ENCODE assay signal across 26 mouse cellular contexts in genomic region chr11:102837385-102837784, GRCm38 (mm10). TPM values are rescaled to one million over a fixed set of nuclear protein-coding genes. Genes with fewer than 3 reads are reported as not detected.
DNase-seq lines count a peak whose midpoint lies in the region; ATAC-seq and TF ChIP-seq lines count a peak whose summit lies in the region.
"Had no signal": no experiment of that assay in that cellular context is flagged by ENCODE, and none has a peak within 500 bp of the region (broad histone marks: within the 10 kb centered on the region; RNA-seq: fewer than 3 reads in every experiment).

No protein-coding gene starts in this region.

- in situ Hi-C loops in CH12.LX (cut with MboI; ENCODE audit: low pct_ligation_motif_present, low pct_unique_long_range_greater_than_20kb, low sequenced_read_pairs) = no loop called here

- no peaks in the 10 kb centered on the region for H3K4me1 ChIP-seq in heart, adult 2 months (ENCODE audit: control insufficient read depth, insufficient read depth, low read length)
- H3K4me1 ChIP-seq in heart, embryonic 12.5 days (replicated peaks) = no peaks in the 10 kb centered on the region
- 0 out of 2 replicates have a peak, but pooled peaks cover 3% of the 10 kb centered on the region for H3K4me1 ChIP-seq in hindbrain, embryonic 13.5 days (replicated peaks)
- no peaks in the 10 kb centered on the region for H3K4me1 ChIP-seq in hindbrain, embryonic 10.5 days (replicated peaks)
- H3K4me1 ChIP-seq in lung, postnatal 0 days (ENCODE audit: insufficient read depth, low read depth, low read length) = no peaks in the 10 kb centered on the region
- peaks cover 0 to 19% of the 10 kb centered on the region in 2 experiments; a peak in 2 of 4 replicates for H3K4me1 ChIP-seq in CH12.LX (ENCODE audit: control insufficient read depth in 1 of 2, insufficient read depth in 2 of 2)
- H3K4me1 ChIP-seq: forebrain, embryonic 10.5 days; hindbrain, embryonic 15.5 days had no signal

- H3K4me3 ChIP-seq in heart, adult 2 months = no peak overlapping the region
- H3K4me3 ChIP-seq in heart, embryonic 12.5 days = no peak overlapping the region
- H3K4me3 ChIP-seq in hindbrain, embryonic 13.5 days = no peak overlapping the region
- no peak overlapping the region for H3K4me3 ChIP-seq in hindbrain, embryonic 10.5 days
- H3K4me3 ChIP-seq in lung, postnatal 0 days (ENCODE audit: low read depth, low read length) = no peak overlapping the region
- H3K4me3 ChIP-seq in CH12.LX (replicated peaks in 1 of 3; ENCODE audit: low read depth in 2 of 3, low read length in 2 of 3, poor library complexity in 1 of 3) = no peak overlapping the region
- H3K4me3 ChIP-seq: embryonic facial prominence, embryonic 15.5 days; erythroblast, embryonic 14.5 days; forebrain, embryonic 10.5 days; hindbrain, embryonic 15.5 days had no signal

- WGBS in heart, adult 2 months = 88% methylated on average over 1 of the region's 1 CpGs
- WGBS in heart, embryonic 12.5 days = 97% methylated on average over 1 of the region's 1 CpGs
- WGBS in hindbrain, embryonic 13.5 days = 96% methylated on average over 1 of the region's 1 CpGs
- WGBS in hindbrain, embryonic 10.5 days = 88% methylated on average over 1 of the region's 1 CpGs
- 88% methylated on average over 1 of the region's 1 CpGs for WGBS in lung, postnatal 0 days

- H3K9me3 ChIP-seq in heart, embryonic 12.5 days (replicated peaks) = no peaks in the 10 kb centered on the region
- H3K9me3 ChIP-seq in hindbrain, embryonic 13.5 days = no peaks in the 10 kb centered on the region
- no peaks in the 10 kb centered on the region for H3K9me3 ChIP-seq in hindbrain, embryonic 10.5 days
- H3K9me3 ChIP-seq in lung, postnatal 0 days (ENCODE audit: low read length) = no peaks in the 10 kb centered on the region
- H3K9me3 ChIP-seq in CH12.LX (replicated peaks; ENCODE audit: low read length) = no peaks in the 10 kb centered on the region
- H3K9me3 ChIP-seq: embryonic facial prominence, embryonic 15.5 days; forebrain, embryonic 10.5 days; hindbrain, embryonic 15.5 days had no signal

- H3K4me2 ChIP-seq in heart, embryonic 12.5 days = no peak overlapping the region
- H3K4me2 ChIP-seq in hindbrain, embryonic 13.5 days = no peak overlapping the region
- H3K4me2 ChIP-seq in lung, postnatal 0 days (replicated peaks; ENCODE audit: low read depth, low read length) = peak overlapping the region; percentile 12; the same call in 1 of the 2 replicates
- H3K4me2 ChIP-seq in CH12.LX (ENCODE audit: insufficient read depth, low read depth, poor library complexity, severe bottlenecking) = no peak overlapping the region
- H3K4me2 ChIP-seq: embryonic facial prominence, embryonic 15.5 days; hindbrain, embryonic 15.5 days had no signal

- peak overlapping the region; percentile 64 for H3K27ac ChIP-seq in heart, adult 2 months
- H3K27ac ChIP-seq in heart, embryonic 12.5 days (ENCODE audit: poor library complexity, severe bottlenecking) = no peak overlapping the region
- H3K27ac ChIP-seq in hindbrain, embryonic 13.5 days = peak overlapping the region; percentile 18; the same call in 1 of the 2 replicates
- no peak overlapping the region for H3K27ac ChIP-seq in hindbrain, embryonic 10.5 days
- peak overlapping the region; percentile 38; the same call in 1 of the 2 replicates for H3K27ac ChIP-seq in lung, postnatal 0 days (ENCODE audit: low read length)
- no peak overlapping the region for H3K27ac ChIP-seq in CH12.LX (ENCODE audit: insufficient read depth, low read depth)
- H3K27ac ChIP-seq: embryonic facial prominence, embryonic 15.5 days; forebrain, embryonic 10.5 days; hindbrain, embryonic 15.5 days had no signal

- TF ChIP-seq RAD21 in CH12.LX (IDR thresholded peaks at IDR 0.05; ENCODE audit: low read depth, low read length) = no peak

- TF ChIP-seq EP300 in heart, adult 2 months (IDR thresholded peaks at IDR 0.05; ENCODE audit: insufficient read depth, low read depth, low read length) = no peak
- TF ChIP-seq EP300 in lung, postnatal 0 days (IDR thresholded peaks at IDR 0.05) = no peak
- no peak for TF ChIP-seq EP300 in CH12.LX (IDR thresholded peaks at IDR 0.05; ENCODE audit: low read length)

- no peaks in the 10 kb centered on the region for H3K27me3 ChIP-seq in heart, adult 2 months (ENCODE audit: control insufficient read depth, insufficient read depth, low read length)
- no peaks in the 10 kb centered on the region for H3K27me3 ChIP-seq in heart, embryonic 12.5 days (replicated peaks)
- H3K27me3 ChIP-seq in hindbrain, embryonic 13.5 days = no peaks in the 10 kb centered on the region
- no peaks in the 10 kb centered on the region for H3K27me3 ChIP-seq in hindbrain, embryonic 10.5 days (ENCODE audit: insufficient read depth, poor library complexity, severe bottlenecking)
- no peaks in the 10 kb centered on the region for H3K27me3 ChIP-seq in lung, postnatal 0 days (replicated peaks; ENCODE audit: insufficient read depth, low read length)
- H3K27me3 ChIP-seq in CH12.LX (replicated peaks) = no peaks in the 10 kb centered on the region
- H3K27me3 ChIP-seq: embryonic facial prominence, embryonic 15.5 days; hindbrain, embryonic 15.5 days; Patski had no signal

- dilution Hi-C loops in CH12.LX (cut with MboI; ENCODE audit: extremely low pct_ligation_motif_present, extremely low pct_unique_long_range_greater_than_20kb, low sequenced_read_pairs) = no loop called here

- TF ChIP-seq CTCF in heart, adult 2 months (IDR thresholded peaks at IDR 0.05) = no peak
- TF ChIP-seq CTCF in lung, postnatal 0 days (IDR thresholded peaks at IDR 0.05) = no peak
- no peak for TF ChIP-seq CTCF in CH12.LX (conservative IDR thresholded peaks at IDR 0.05 in 1 of 2, IDR thresholded peaks at IDR 0.05 in 1 of 2; ENCODE audit: low read depth in 2 of 2, low read length in 2 of 2)

- no peak for ATAC-seq in heart, embryonic 12.5 days (ENCODE audit: insufficient number of reproducible peaks, low FRiP score)
- no peak for ATAC-seq in hindbrain, embryonic 13.5 days (ENCODE audit: low FRiP score)
- no peak for ATAC-seq in lung, postnatal 0 days
- ATAC-seq: activated CD4-positive, CD25-positive, alpha-beta regulatory T cell, adult 4 months; forebrain, embryonic 14.5 days; intestine, embryonic 16.5 days; Patski had no signal

- DNase-seq in heart, adult 2 months = no peak
- DNase-seq in hindbrain, embryonic 10.5 days (ENCODE audit: low spot score) = no peak
- no peak for DNase-seq in lung, postnatal 0 days (ENCODE audit: low spot score)
- DNase-seq in lung, postnatal 14 days = no peak
- peak; percentile 57 for DNase-seq in CH12.LX (ENCODE audit: extremely low read depth)
- DNase-seq in cerebellum, postnatal 36 days = no peak
- DNase-seq: cerebellum, adult 18-20 months; cerebellum, adult 9-11 months; embryo, embryonic 11 days; gastrocnemius, postnatal 14 days; heart, postnatal 36 days had no signal

- no peak for TF ChIP-seq POLR2A in heart, adult 2 months (IDR thresholded peaks at IDR 0.05; ENCODE audit: insufficient read depth, low read depth, low read length)
- TF ChIP-seq POLR2A in CH12.LX (IDR thresholded peaks at IDR 0.05; ENCODE audit: low read depth, low read length) = no peak

- H3K79me2 ChIP-seq in heart, adult 2 months (replicated peaks; ENCODE audit: control insufficient read depth, insufficient read depth, low read length) = no peaks in the 10 kb centered on the region
- no peaks in the 10 kb centered on the region for H3K79me2 ChIP-seq in CH12.LX (replicated peaks; ENCODE audit: control insufficient read depth, extremely low read depth, insufficient read depth, poor library complexity, severe bottlenecking)

- no peaks in the 10 kb centered on the region for H3K36me3 ChIP-seq in heart, adult 2 months (ENCODE audit: control insufficient read depth, insufficient read depth, low read length)
- H3K36me3 ChIP-seq in heart, embryonic 12.5 days = peaks cover 59% of the 10 kb centered on the region
- H3K36me3 ChIP-seq in hindbrain, embryonic 13.5 days = peaks cover 62% of the 10 kb centered on the region
- peaks cover 66% of the 10 kb centered on the region for H3K36me3 ChIP-seq in hindbrain, embryonic 10.5 days
- peaks cover 12% of the 10 kb centered on the region; the same call in 1 of the 2 replicates for H3K36me3 ChIP-seq in lung, postnatal 0 days (ENCODE audit: insufficient read depth, low read length)
- peaks cover 55 to 74% of the 10 kb centered on the region in 2 experiments for H3K36me3 ChIP-seq in CH12.LX (replicated peaks in 1 of 2; ENCODE audit: control insufficient read depth in 1 of 2, insufficient read depth in 1 of 2, low read length in 1 of 2)

- intact Hi-C loops in heart, adult 2 months (cut with DNase I) = no loop called here

- H3K9ac ChIP-seq in heart, adult 2 months (ENCODE audit: low read depth, low read length) = peak overlapping the region; percentile 7; the same call in 1 of the 2 replicates
- H3K9ac ChIP-seq in heart, embryonic 12.5 days = no peak overlapping the region
- H3K9ac ChIP-seq in hindbrain, embryonic 13.5 days = no peak overlapping the region
- 0 out of 2 replicates have a peak overlapping the region, but pooled peaks have one; percentile 5 for H3K9ac ChIP-seq in lung, postnatal 0 days (replicated peaks; ENCODE audit: low read depth)
- H3K9ac ChIP-seq in CH12.LX (ENCODE audit: insufficient read depth, low read depth) = no peak overlapping the region
- H3K9ac ChIP-seq: embryonic facial prominence, embryonic 15.5 days; hindbrain, embryonic 15.5 days had no signal

RNA-seq across cellular contexts. Expression of gene Higd1b, which starts 1.7 kb away (rescaled TPM):
- total RNA-seq in heart, adult 2 months (2021) = 10 to 100 TPM; 11.0 to 12.2 TPM
- 15.2 and 21.6 TPM in 2 replicates for polyA plus RNA-seq in heart, adult 2 months (2012; rRNA removed)
- polyA plus RNA-seq in heart, embryonic 12.5 days (2016; fragmentation: Nextera tagmentation; extraction: Ambion mirVana) = not detected in 2 replicates
- 2.4 and 4.2 TPM in 2 replicates for polyA plus RNA-seq in hindbrain, embryonic 13.5 days (2015; fragmentation: Nextera tagmentation; extraction: Ambion mirVana)
- not detected in 2 replicates for polyA plus RNA-seq in hindbrain, embryonic 10.5 days (2016; fragmentation: Nextera tagmentation; extraction: Ambion mirVana)
- 111 and 138 TPM in 2 replicates for polyA plus RNA-seq in lung, postnatal 0 days (2015; fragmentation: Nextera tagmentation; extraction: Ambion mirVana)
- total RNA-seq in CH12.LX (2012; rRNA removed) (not detected in 2 replicates), CH12.LX (2014; rRNA removed) (not detected in 2 replicates)
- polyA plus RNA-seq in CH12.LX (2012; ENCODE audit: insufficient read length, low read depth) = not detected in 2 replicates
- polyA plus RNA-seq: activated CD4-positive, CD25-positive, alpha-beta regulatory T cell, adult 4 months; C2C12; embryonic facial prominence, embryonic 11.5 days; erythroblast, embryonic 14.5 days; forebrain, embryonic 10.5 days; Patski had no signal

RNA-seq across cellular contexts. Expression of gene Gjc1, which starts 17.9 kb away (rescaled TPM):
- total RNA-seq in heart, adult 2 months (2021) = 10 to 100 TPM; 19.4 to 23.4 TPM
- 12.9 and 26.4 TPM in 2 replicates for polyA plus RNA-seq in heart, adult 2 months (2012; rRNA removed)
- polyA plus RNA-seq in heart, embryonic 12.5 days (2016; fragmentation: Nextera tagmentation; extraction: Ambion mirVana) = 69.9 and 72.1 TPM in 2 replicates
- polyA plus RNA-seq in hindbrain, embryonic 13.5 days (2015; fragmentation: Nextera tagmentation; extraction: Ambion mirVana) = 43.8 and 44.8 TPM in 2 replicates
- 71.1 and 81.3 TPM in 2 replicates for polyA plus RNA-seq in hindbrain, embryonic 10.5 days (2016; fragmentation: Nextera tagmentation; extraction: Ambion mirVana)
- 35.9 and 37.0 TPM in 2 replicates for polyA plus RNA-seq in lung, postnatal 0 days (2015; fragmentation: Nextera tagmentation; extraction: Ambion mirVana)
- total RNA-seq in CH12.LX (2012; rRNA removed) (not detected in 2 replicates), CH12.LX (2014; rRNA removed) (not detected in 2 replicates)
- polyA plus RNA-seq in CH12.LX (2012; ENCODE audit: insufficient read length, low read depth) = not detected in 2 replicates
- polyA plus RNA-seq: erythroblast, embryonic 14.5 days had no signal

RNA-seq across cellular contexts. Expression of gene Eftud2, which starts 43.4 kb away (rescaled TPM):
- total RNA-seq in heart, adult 2 months (2021) = 10 to 100 TPM; 36.0 to 37.4 TPM
- 44.9 and 62.6 TPM in 2 replicates for polyA plus RNA-seq in heart, adult 2 months (2012; rRNA removed)
- 145 and 146 TPM in 2 replicates for polyA plus RNA-seq in heart, embryonic 12.5 days (2016; fragmentation: Nextera tagmentation; extraction: Ambion mirVana)
- polyA plus RNA-seq in hindbrain, embryonic 13.5 days (2015; fragmentation: Nextera tagmentation; extraction: Ambion mirVana) = 149 and 151 TPM in 2 replicates
- 290 and 328 TPM in 2 replicates for polyA plus RNA-seq in hindbrain, embryonic 10.5 days (2016; fragmentation: Nextera tagmentation; extraction: Ambion mirVana)
- 67.1 and 72.9 TPM in 2 replicates for polyA plus RNA-seq in lung, postnatal 0 days (2015; fragmentation: Nextera tagmentation; extraction: Ambion mirVana)
- total RNA-seq in CH12.LX (2012; rRNA removed) = 216 and 259 TPM in 2 replicates
- total RNA-seq in CH12.LX (2014; rRNA removed) = 117 and 135 TPM in 2 replicates
- 403 and 410 TPM in 2 replicates for polyA plus RNA-seq in CH12.LX (2012; ENCODE audit: insufficient read length, low read depth)

RNA-seq across cellular contexts. Expression of gene Ccdc103, which starts 43.6 kb away (rescaled TPM):
- not detected for total RNA-seq in heart, adult 2 months (2021)
- polyA plus RNA-seq in heart, adult 2 months (2012; rRNA removed) = 0.18 and 0.20 TPM in 2 replicates
- polyA plus RNA-seq in heart, embryonic 12.5 days (2016; fragmentation: Nextera tagmentation; extraction: Ambion mirVana) = 0.42 and 0.71 TPM in 2 replicates
- polyA plus RNA-seq in hindbrain, embryonic 13.5 days (2015; fragmentation: Nextera tagmentation; extraction: Ambion mirVana) = 2.0 TPM in 2 replicates
- 1.9 and 2.2 TPM in 2 replicates for polyA plus RNA-seq in hindbrain, embryonic 10.5 days (2016; fragmentation: Nextera tagmentation; extraction: Ambion mirVana)
- polyA plus RNA-seq in lung, postnatal 0 days (2015; fragmentation: Nextera tagmentation; extraction: Ambion mirVana) = 3.9 and 4.4 TPM in 2 replicates
- total RNA-seq in CH12.LX (2012; rRNA removed) = 0.38 and 0.42 TPM in 2 replicates
- total RNA-seq in CH12.LX (2014; rRNA removed) = 0.24 and 0.58 TPM in 2 replicates
- polyA plus RNA-seq in CH12.LX (2012; ENCODE audit: insufficient read length, low read depth) = 0.20 TPM in 1 of 2 replicates, not detected in the other
- total RNA-seq: gastrocnemius, postnatal 14 days; heart, postnatal 36 days had no signal

RNA-seq across cellular contexts. Expression of gene Fam187a, which starts 47.6 kb away (rescaled TPM):
- total RNA-seq in heart, adult 2 months (2021) = not detected
- polyA plus RNA-seq in heart, adult 2 months (2012; rRNA removed) = not detected in 2 replicates
- not detected in 2 replicates for polyA plus RNA-seq in heart, embryonic 12.5 days (2016; fragmentation: Nextera tagmentation; extraction: Ambion mirVana)
- polyA plus RNA-seq in hindbrain, embryonic 13.5 days (2015; fragmentation: Nextera tagmentation; extraction: Ambion mirVana) = not detected in 2 replicates
- not detected in 2 replicates for polyA plus RNA-seq in hindbrain, embryonic 10.5 days (2016; fragmentation: Nextera tagmentation; extraction: Ambion mirVana)
- not detected in 2 replicates for polyA plus RNA-seq in lung, postnatal 0 days (2015; fragmentation: Nextera tagmentation; extraction: Ambion mirVana)
- total RNA-seq in CH12.LX (2012; rRNA removed) (not detected in 2 replicates), CH12.LX (2014; rRNA removed) (not detected in 2 replicates)
- polyA plus RNA-seq in CH12.LX (2012; ENCODE audit: insufficient read length, low read depth) = not detected in 2 replicates
- total RNA-seq: adrenal gland, adult 18-20 months; adrenal gland, postnatal 14 days; gastrocnemius, postnatal 14 days; heart, postnatal 36 days had no signal
- polyA plus RNA-seq: activated CD4-positive, CD25-positive, alpha-beta regulatory T cell, adult 4 months; embryonic facial prominence, embryonic 11.5 days; embryonic facial prominence, embryonic 15.5 days; erythroblast, embryonic 14.5 days; forebrain, embryonic 14.5 days; heart, embryonic 14.5 days; hindbrain, embryonic 15.5 days; intestine, embryonic 16.5 days had no signal

Comparison
In these comparisons a context has a peak if more than half of its experiments do, and no peak if none do; other contexts are left out.
1. H3K27ac ChIP-seq: peak in heart, adult 2 months (single experiment), hindbrain, embryonic 13.5 days (single experiment) and lung, postnatal 0 days (single experiment); none in heart, embryonic 12.5 days (single experiment), hindbrain, embryonic 10.5 days (single experiment) and CH12.LX (single experiment).
2. H3K9ac ChIP-seq: peak in heart, adult 2 months (single experiment) and lung, postnatal 0 days (single experiment); none in heart, embryonic 12.5 days (single experiment), hindbrain, embryonic 13.5 days (single experiment) and CH12.LX (single experiment).
3. RNA of gene Gjc1, which starts 17.9 kb away (polyA plus RNA-seq): 69.9 to 72.1 TPM in heart, embryonic 12.5 days, 71.1 to 81.3 TPM in hindbrain, embryonic 10.5 days, 43.8 to 44.8 TPM in hindbrain, embryonic 13.5 days, 35.9 to 37.0 TPM in lung, postnatal 0 days and 12.9 to 26.4 TPM in heart, adult 2 months; not detected in CH12.LX; every median in the first group is over 10 times any median in the second.